Mouse (Mus musculus) MEL (cell line): Measurements from ENCODE around the gene Cela1.

Experiments used
- CHD2 ChIP-seq: IDR thresholded peaks from 2 replicates; pipeline ENCODE4 v1.6.1; 2011; ENCODE audit warnings: low read length, improper control_type of control experiment
- POLR2A ChIP-seq, 2 experiments: IDR thresholded peaks; 2 replicates each; pipeline ENCODE4 v1.6.1; 2011 to 2012; ENCODE audit warnings: low read length in 2 of 2, mild to moderate bottlenecking in 2 of 2, control low read depth in 1 of 2, improper control_type of control experiment in 1 of 2, low read depth in 1 of 2, moderate library complexity in 1 of 2; ENCODE audit not compliant: control insufficient read depth in 1 of 2, insufficient read depth in 1 of 2, poor library complexity in 1 of 2

DNA sequence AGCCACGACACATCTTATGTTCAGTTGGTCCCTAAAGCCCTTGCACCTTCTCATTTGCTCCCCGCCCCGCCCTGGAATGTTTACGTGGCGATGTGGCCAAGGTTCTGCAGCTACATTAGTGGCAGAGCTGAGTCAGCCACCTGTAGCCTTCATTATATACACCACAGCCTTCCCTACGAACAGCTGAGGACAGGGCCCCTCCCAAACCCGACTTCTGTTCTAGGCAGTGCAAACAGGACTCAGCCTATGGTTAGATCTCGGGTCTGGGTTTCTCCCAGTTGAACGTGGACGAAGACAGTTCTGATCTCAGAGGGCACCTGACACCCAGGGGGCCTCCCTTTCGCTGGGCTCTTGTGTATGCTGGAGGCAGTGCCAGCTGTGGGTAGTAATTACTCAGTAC is 40.1 kb upstream of the Cela1 start:
- TF ChIP-seq POLR2A (IDR thresholded peaks at IDR 0.05; ENCODE audit: control insufficient read depth in 1 of 2, insufficient read depth in 1 of 2, low read depth in 1 of 2, low read length in 2 of 2, poor library complexity in 1 of 2) (no peak), CHD2 (no peak)
